Mouse (Mus musculus): ENCODE results near the gene Mau2.
"Not testable (repeated sequence)": the region's sequence is repeated elsewhere in the genome, so short reads cannot be mapped to it uniquely, and the experiment has no call there.

The Mau2 gene

DNA sequence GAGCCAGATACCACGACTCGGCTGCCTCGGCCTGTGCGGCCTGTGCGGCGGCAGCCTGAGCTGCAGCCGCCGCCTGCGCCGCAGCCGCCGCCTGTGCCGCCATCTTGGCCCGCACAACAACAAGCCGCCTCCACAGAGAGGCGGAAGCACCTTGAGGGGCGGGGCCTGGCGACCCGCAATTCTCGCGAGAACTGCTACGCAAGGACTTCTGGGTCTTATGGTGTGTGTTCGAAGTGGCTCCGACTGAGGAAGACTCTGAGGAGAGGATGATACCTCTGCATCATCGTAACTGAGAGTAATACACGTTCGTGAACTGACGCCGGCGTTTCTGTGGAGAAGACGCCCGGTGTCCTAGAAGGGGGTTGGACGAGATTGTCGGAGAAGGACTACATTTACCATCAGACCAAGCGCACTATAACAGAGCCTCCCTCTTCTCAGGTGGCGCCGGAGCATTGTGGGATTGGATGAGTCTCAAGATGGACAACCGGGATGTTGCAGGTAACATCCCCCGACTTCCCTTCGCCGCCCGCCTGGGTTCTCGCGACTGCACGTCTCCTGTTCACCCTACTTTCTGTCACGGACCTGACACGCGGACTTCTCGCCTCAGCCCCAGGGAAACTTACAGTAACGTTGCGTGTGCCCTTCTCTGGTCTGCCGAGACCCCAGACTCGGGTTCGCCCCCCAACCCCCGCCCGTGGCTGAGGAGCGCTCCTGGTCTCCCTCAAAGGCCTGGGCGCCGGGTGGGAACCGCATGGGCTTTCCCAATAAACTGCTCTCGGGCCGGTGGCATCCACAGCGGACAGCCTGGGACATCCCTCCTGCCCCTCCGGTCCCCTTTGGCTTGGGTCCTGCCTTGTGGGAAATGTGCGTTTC is at the start of gene Mau2, which contains the start of gene Sugp1:
Mau2 (minus strand) TSS at position 152 of the 873 bp plus-strand sequence.
Sugp1 (plus strand) TSS at position 231 of the 873 bp plus-strand sequence.
- peak; percentile 96 for DNase-seq (ENCODE audit: extremely low spot score)

DNA sequence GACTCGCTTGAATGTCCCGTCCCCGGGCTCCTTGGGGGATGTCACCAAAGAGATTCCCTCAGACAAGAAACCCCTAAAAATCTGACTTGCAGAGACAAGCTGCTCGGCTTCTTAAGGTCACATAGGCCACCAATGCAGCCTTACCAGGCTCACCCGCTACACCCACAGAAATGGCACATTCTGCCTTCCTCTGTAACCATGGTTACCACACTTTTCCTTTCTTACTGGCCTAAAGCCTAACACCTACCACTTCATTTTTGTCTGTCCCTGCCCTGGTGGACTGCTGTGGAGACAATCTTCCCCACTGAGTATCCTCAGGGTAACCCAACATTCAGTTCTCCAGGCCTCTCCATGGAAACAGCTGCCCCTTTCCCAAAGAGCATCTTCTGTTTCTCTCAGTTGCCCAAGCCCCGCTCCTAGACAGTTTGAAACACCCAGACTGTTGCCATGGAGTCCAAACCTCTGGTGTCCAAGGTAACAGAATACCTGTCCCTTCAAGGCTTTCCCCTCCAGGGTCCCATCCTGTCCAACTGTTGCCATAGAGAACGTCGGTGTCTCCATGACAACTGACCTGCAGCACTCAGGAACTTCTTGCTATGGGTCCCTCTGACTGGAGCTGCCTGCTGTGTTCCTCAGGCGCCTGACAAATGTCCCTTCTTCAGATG is 46.9 kb upstream of the Mau2 start:
- no peak for DNase-seq (ENCODE audit: extremely low spot score)

DNA sequence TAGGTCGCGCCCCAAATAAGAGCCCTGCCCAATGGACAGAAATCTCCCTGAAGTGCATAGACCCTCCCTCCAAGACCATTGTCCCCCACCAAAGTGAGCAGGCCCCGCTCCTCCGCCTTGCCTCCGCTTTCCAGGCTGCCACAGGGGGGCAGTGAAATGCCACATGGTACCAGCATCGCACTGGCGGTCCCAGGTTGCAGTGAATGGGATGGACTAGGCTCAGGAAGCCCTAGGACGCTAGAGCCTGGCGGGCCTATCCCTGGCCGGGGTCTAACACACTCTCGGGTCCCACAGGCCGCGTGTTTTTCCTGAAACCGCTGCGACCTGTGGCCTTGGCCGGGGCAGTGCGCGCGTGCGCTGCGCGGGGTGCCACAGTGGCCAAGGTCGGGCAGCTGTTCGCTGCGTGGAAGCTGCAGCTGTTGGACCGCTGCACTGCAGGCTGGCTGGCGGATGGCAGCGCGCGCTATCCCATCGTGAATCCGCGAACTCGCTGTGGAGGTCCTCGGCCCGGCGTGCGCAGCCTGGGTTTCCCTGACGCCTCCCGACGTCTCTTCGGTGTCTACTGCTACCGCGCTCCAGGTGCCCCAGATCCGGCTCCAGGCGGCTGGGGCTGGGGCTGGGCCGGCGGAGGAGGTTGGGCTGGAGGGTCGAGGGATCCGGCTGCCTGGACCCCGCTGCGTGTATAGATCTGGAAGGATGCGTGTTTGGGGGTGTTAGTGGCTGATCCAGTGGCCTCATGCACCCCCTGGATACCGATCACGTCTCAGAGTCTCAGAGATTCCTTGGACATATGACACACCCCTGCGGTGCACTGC is 45.5 kb upstream of the Mau2 start:
- DNase-seq (ENCODE audit: extremely low spot score): peak; percentile 74

DNA sequence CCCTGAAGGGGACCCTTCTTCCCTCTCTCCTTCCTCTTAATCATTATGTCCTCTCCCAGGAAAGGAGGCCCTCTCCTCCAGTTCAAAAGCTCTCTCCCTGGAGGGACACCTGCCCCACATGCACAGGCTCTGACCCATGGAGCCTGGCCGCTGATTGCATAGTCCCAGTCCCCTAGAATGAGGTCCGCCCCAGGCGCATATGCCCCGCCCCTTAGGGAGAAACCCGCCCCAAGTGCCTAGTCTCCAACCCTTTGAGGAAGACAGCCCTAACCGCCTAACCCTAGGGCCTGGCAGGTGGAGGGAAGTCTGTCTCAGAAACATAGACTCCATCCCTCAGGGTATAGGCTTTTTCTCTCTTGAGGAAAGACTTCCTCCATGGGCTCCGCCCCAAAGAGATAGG is 44.7 kb upstream of the Mau2 start:
- DNase-seq (ENCODE audit: extremely low spot score): no peak

DNA sequence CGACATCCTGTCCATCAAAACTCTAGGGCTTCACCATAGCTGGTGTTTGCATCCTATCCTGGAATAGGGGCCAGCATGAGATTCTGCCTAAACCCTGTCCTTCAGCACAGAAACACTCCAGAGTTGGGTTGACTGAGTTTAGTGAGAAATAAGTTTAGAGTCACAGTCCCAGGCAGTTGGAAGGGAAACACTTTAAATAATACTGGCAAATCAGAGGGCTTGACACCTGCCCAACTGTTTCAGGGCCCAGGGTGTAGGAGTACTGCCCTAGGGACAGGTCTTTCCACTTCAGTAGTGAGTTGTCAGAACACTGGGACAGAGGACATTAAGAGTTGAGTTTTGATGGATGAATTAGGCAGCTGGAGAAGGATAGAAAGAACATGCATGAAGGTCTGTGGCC is 43.6 kb upstream of the Mau2 start:
- DNase-seq (ENCODE audit: extremely low spot score): no peak

DNA sequence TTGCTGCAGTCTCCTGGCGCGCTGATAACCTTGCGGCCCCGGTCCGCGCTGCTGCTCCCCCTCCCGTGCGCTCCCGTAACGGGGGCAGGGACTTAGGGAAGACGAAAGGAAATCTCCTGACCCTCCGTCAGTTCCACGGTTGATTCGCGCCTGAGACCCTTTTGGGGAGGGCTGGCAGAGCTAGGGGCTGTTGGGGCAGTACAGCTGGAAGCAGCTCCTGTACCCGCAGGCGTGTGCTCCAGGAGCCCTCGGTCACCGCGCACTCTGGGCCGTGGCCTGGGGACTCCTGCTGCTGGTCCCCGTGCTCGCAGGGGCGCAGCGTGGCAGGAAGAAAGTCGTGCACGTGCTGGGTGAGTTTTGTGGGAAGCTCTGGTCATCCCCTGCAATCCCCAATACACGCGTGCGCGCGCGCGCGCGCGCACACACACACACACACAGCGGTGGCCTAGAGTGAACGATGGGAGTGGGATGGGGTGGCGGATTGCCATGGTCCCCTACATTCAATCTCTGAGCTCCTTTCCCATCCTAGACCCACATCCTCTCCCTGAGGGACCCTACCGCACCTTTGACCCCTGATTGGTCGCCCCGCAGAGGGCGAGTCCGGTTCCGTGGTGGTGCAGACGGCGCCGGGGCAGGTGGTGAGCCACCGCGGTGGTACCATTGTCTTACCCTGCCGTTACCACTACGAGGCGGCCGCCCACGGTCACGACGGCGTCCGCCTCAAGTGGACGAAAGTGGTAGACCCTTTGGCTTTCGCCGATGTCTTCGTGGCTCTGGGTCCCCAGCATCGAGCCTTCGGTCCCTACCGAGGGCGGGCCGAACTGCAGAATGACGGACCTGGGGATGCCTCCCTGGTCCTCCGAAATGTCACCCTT is 41.9 kb upstream of the Mau2 start:
- peak; percentile 48 for DNase-seq (ENCODE audit: extremely low spot score)

DNA sequence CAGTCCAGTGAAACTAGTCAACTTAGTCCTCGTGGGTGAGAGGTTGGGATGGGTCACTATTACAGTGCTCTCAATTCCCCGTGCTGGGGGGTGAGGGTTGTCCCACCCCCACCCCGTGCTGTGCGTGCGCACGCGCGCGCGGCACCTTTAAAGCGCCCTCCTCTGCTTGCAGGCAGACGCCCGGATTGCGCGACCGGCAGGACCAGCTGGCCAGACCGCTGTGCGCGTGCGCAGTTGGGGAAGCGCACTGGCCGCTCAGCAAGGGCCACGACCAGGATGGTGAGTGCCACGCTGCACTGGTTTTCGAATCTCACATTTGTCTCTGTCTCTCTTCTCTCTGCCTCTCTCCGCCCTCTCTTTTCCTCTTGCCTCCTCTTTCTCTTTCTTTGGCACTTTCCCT is 40.8 kb upstream of the Mau2 start, which contains the start of gene Hapln4:
Hapln4 (plus strand) TSS at position 173 of the 400 bp plus-strand sequence.
- DNase-seq (ENCODE audit: extremely low spot score): peak; percentile 69

DNA sequence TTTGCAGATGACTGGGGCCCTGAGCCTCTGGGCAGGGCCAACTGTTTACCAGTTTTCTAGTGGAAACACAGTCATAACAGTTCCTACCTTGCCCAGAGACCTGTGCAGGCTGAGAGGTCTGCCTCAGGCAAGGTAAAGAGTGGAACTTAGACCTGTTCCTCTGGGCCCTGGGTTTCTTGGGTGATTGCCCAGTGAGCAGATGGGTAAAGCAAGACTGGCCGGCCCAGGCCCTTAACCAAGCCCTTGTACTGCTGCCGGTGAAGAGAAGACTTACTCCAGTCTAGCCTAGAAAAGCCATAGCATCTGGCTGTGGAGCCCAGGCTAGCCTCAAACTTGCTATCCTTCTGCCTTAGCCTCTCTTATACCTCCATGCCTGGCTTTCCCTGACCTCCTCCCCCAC is 39.4 kb upstream of the Mau2 start:
- DNase-seq (ENCODE audit: extremely low spot score): no peak

DNA sequence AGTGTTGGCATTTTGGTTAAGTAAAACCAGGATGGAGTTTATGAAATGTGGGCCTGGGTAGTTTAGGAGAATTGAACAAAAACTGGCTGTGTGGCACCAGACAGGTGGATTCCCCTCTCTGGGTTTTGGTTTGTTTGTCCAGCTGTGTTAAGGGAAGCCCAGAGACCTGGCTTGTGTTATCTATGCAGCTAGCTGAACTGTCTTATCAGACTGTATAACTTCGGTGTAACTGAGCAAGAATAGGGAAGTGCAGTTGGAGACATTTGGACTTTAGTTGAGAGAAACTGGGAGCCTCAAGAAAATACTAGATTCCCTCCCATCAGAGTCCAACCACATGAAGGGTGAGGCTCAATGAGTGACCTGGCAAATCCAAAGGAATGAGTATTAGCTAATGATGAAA is 31.1 kb upstream of the Mau2 start:
- DNase-seq (ENCODE audit: extremely low spot score): no peak

DNA sequence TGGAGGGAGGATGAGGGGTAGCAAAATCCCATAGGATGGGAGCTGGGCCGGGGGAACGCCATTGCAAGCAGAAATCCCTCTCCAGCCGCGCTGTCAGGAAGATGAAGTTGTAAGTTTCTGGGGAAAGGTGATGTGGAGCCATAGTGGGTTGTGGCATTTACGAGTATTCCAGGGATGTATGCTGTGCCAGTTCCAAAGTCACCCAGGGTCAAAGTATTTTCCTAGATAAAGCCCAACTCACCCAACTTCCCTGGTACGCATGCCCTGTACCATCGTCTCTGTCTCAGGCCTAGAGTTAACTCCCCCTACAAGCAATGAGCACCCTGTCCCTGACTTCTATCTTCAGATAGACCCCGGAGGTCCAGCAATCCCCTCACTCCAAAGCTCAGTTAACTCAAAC is 30.6 kb upstream of the Mau2 start:
- DNase-seq (ENCODE audit: extremely low spot score): no peak

DNA sequence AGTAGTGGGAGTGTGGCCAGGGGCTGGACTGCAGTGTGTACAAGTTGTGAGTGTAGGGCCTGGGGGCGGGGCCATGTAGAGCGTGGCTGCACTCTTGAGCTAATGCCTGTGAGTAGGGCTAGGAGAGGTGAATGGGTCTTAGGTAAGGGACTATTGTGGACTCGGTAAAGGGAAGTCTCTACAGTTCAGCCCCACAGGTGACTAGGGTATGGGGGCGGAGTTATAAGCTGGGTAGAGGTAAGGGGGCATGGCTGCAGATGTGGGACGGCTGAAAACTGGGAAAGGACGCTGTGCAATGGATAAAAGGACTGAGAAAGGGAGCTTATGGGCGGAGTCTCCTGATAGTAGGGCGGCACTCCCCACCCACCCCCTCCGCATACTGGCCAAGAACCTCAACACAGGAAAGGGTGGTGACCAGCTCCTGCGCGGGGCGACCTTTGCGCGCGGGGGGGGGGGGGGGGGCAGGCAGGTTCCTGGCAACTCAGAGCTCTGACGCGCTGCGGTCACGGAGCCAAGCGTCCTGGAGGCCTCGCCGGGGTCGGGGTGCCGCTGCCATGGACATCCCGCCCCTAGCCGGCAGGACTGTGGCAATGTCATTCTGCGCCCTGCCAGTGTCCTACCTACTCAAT is 30.0 kb upstream of the Mau2 start, which contains the start of gene Tm6sf2:
Tm6sf2 (plus strand) TSS at position 484 of the 629 bp plus-strand sequence.
- DNase-seq (ENCODE audit: extremely low spot score): peak; percentile 36

DNA sequence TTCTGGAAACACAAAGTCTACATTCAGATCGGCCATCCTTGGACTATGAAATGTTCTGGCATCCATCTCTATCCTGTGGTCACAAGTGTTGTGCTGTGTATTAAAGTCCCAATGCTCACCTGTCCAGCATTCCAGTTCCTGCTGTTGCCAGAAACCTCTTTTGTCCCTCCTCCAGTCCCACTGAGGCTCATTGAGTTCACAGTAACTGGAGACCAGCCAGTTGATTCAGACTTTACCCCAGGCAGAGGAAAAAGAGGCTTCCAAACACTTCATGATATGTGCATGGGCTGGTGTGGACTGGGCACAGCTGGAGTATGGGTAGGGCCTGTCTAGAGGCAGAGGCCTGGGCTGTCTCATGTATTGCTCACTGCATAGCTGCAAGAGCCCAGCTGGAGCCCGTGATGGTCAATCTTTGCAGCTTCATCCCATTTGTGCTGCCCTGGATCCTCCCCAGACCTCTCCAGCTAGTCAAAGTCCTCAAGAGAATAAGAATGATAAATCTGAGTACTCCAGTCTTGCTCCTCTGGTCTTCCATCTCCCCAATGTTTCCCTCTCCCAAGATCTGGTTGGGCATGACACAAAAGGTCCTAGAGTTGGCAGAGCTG is 29.4 kb upstream of the Mau2 start:
- DNase-seq (ENCODE audit: extremely low spot score): no peak

DNA sequence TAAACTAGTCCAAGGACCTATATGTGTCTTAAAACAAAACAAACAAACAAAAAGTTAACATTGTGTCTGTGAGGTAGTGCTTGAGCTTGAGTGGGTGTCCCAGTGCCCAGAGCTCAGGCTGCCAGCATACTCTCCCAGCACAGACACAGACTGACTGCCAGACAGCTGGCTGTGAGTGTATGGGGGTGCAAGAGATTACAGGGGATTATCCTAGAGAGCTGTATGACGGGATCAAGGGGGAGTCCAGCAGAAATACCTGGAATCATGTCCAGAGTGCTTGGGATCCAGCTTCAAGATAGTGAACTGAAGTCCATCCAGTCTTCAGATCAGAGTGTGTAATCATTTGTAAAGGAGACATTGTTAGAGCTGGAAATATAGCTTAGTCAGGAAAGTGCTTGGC is 15.2 kb upstream of the Mau2 start:
- no peak for DNase-seq (ENCODE audit: extremely low spot score)

DNA sequence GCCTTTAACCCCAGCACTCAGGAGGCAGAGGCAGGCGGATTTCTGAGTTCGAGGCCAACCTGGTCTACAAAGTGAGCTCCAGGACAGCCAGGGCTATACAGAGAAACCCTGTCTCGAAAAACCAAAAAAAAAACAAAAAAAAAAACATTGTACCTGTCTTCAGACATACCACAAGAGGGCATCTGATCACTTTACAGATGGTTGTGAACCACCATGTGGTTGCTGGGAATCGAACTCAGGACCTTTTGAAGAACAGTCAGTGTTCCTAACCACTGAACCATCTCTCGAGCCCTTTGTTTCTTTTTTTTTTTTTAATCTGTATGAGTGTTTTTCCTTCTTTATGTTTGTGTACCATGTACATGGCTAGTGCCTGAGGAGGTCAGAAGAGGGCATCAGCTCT is 7.9 kb upstream of the Mau2 start:
- DNase-seq (ENCODE audit: extremely low spot score): not testable (repeated sequence)

DNA sequence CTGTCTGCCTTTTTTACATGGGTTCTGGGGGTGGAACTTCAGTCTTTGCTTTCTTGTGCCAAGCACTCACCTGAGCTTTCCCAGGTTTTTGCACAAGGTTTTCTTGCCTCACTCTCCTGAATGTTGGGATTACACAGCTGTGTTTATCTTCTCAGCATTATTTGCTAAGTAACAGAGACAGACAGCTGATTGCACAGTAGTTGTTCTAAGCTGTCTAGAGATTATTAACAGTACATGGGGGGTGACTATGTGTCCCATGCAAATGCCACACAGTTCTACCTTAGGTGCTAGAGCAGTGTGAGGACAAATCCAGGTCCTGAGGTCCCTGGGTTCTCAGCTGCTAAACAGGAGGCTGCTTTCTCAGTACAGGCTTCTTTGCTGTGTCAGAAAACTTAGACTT is 7.1 kb upstream of the Mau2 start:
- DNase-seq (ENCODE audit: extremely low spot score): no peak

DNA sequence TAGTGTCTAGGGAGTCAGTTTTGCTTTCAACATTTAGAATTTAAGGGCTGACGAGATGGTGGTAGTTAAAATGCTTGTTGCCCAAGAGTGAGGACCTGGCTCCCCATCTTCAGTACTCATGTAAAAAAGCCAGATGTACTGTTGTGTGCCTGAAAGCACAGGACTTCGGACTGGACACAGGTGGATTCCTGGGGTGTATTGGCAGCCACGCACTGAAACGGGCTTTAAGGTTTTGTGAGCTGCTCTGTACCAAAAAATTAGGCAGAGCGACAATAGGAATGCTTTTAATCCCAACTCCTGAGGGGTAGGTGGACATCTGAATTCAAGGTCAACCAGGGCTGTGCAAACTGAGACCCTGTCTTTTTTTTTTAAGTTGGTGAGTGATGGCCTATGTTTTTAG is 1.5 kb upstream of the Mau2 start:
- DNase-seq (ENCODE audit: extremely low spot score): no peak

DNA sequence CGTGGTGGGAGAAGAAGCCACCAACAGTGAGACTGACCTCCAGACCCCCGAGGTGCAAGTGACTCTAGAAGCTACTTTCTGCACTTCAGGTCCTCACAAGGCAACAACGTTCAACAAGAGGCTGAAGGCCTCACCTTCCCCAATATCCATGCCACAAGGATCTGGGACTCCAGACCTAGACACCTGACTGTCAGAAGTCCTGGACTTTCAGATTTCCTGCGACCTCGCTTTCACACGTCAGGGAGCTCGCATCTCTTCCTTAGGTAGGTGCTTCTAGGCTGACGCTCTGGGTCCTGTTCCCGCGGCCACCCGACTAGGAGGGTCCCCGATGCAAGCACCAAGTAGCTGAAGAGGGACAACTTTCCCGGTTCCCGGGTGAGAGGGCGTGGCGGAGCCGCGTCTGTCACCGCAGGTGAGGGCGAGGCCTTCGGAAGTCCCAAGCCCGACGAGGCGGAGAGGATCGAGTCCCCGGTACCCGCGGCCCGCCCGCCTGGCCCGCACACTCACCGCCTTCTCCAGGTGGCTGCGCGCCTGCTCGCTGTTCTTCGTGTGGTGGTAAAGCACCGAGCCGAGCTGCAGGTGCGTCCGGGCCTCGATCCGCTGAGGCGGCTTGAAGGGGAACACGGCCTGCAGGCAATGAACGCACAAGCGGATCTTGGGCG is 518 bp downstream of the Mau2 start:
- DNase-seq (ENCODE audit: extremely low spot score): no peak

DNA sequence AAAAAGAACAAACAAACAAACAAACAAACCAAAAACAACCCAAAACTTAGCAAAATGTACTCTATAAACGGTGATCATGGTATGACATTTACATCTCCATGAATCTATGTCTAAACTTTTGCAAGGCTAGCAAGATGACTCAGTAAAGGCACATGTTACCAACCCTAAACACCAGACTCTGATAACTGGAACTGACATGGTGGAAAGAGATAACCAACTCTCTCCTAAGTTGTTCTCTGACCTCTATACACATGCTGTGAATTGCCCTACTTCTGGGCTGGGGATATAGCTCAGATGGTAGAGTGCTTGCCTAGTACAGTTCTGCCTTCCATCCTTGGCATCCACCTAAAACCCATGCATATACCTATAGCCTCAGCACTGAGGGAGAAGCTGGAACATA is 4.5 kb downstream of the Mau2 start:
- DNase-seq (ENCODE audit: extremely low spot score): no peak

DNA sequence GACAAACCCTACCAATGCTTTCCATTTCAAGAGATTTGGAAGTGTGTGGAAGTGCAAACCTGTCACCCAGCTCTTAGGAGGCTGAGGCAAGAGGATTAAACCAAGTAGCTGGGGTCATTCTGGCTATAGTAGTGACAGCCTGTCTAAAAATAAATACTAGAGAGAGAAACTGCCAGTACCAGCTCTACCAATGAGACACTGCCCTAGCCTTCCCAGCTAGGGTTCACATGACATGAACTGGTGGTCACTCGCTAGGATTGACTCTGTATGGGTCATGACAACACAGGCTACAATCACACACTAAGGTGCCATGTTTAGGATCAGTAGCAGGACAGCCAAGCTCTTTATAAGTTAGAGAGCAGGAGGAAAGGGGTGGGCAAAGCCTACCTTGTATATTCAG is 12.3 kb downstream of the Mau2 start:
- no peak for DNase-seq (ENCODE audit: extremely low spot score)

DNA sequence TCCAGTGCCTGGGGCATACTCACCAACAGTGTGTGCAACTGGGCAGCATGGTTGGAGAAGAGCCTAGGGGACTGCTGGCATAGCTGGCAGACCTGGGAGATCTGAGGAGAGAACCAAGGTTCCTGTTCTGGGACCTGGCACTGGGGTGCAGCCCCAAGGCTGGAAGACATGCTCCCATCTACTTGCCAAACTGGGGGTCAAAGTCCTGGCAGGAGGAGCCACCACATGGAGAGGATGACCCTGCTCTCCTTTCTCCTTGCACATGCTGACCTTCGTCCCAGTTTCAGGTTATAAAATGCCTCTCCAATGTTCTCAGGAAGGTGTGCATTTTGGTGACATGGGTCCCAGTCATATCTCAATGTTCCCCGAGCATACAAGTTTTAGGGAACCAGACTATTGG is 16.4 kb downstream of the Mau2 start:
- DNase-seq (ENCODE audit: extremely low spot score): no peak
